Mouse (Mus musculus) frontal cortex, adult (tissue): ENCODE results near the gene Usp36.

ENCODE experiments used
- ATAC-seq: cut with Nextera tagmentation; 2 replicates; pipeline ENCODE4 v1.9.2; 2017; ENCODE audit warnings: mild to moderate bottlenecking, moderate library complexity, mixed read lengths; ENCODE audit not compliant: low TSS enrichment

Gene Usp36

DNA sequence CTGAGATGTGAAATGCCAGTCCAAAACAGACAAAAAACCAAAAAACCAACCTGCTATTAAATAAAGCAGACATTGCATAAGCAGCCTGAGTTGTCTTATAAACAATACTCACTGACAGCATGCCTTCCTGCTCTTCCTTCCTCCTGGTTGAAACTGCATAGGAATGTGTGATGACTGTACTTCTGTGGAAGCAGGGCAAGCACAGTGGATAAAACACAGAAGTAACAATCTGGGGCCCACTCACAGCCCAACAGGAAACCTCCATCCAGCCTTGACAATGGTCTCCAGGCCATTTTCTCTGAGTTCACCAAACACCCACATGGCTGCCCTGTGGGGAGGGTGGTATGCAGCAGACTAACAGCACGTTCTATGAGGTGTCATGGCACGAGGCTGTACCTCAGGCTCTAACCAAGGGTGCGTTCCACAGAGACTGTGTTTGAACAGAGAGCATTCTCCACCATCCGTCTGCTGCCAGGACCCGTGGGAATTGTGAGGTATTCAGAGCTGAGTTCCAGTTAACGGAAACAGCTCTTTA lies 67.6 kb downstream of the Usp36 start:
- ATAC-seq = no peak

DNA sequence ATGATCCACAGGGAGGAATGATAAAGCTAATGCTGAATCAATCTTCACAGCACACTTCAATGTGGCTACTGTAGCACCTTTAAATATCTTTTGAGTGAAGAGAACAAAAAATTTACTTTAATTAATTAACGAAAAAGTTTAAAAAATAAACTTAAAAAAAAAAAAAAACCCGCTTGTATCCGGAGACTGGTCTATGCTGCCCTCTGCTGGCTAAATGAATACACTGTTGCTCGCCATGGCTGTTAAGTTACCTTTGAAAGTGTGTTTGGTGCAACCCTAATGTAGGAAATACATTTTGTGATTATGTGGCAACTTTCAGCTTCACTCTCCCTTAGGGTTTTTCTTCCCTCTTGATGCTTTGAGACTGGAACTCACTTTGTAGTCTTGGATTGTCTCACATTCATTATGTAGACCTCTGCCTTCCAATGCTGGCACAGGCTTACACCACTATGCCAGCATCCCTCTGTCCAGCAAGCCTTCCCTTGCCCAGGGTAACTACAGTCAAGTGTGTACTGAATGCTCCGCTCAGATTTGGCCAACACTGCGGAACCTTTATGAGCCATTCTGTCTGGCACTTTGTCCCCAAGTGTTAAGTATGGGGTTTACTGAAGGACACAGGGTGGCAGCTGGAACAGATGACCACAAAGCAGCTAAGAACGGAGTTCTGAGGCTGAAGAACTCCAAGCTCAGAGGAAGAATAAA lies 69.3 kb downstream of the Usp36 start:
- ATAC-seq = peak; percentile 56; the same call in 1 of the 2 replicates

DNA sequence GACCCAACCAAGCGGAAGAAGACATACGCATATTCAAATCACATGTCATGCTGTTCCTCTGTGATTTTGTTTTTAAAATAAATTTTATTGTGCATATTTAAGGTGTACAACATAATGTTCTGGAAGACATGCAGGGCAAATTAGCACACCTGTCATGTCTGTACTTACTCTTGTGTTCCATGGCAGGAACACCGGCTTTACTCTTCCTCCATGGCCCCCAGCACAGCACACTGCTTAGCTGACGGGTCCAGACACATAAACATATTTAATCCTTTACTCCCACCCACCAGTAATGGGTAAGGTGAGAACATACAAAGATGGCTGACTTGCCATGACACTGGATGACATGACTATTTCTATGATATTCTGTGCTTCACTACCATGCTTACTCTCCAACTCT lies 71.0 kb downstream of the Usp36 start:
- no peak for ATAC-seq

DNA sequence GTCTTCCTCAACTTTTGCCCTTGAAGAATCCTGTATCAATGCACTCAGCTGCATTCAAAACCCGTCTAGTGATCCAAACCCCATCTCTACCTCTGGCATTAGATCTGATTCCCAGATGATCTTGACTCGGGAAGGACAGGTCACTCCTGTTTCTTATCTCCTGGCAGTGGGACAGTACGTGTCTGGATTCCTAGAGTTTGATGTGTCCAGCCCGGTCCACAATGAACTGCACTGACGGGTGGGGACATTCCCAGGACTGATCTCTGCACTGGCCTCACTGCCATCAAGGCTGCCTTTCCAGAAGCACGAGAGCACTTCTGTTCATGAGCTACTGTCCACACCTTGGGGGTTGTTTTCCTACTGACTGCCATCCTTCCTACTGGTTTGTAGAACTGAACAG lies 73.6 kb downstream of the Usp36 start:
- ATAC-seq = no peak

DNA sequence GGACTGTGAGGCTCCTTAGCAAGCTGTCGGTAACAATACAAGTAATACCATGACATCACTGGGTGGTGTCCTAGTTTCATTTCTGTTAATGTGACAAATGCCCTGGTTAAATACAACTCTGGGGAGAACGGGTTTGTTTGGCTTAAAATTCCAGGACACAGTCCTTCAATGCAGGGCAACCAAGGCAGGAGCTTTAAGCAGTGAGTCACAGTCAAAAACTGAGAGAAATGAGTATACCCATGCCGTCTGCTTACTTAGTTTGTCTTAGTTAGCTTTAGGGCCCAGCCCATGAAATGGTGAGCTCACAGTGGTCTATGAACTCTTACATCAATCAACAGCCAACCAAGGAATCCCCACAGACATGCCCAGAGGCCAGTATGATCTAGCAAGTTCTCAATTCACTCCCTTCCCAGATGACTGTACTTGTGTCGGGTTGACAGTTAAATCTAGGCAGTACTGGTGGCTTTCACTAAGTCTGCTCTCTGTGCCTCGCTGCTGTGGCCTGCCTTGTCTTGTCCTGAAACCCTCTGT lies 74.1 kb downstream of the Usp36 start:
- no peak for ATAC-seq

DNA sequence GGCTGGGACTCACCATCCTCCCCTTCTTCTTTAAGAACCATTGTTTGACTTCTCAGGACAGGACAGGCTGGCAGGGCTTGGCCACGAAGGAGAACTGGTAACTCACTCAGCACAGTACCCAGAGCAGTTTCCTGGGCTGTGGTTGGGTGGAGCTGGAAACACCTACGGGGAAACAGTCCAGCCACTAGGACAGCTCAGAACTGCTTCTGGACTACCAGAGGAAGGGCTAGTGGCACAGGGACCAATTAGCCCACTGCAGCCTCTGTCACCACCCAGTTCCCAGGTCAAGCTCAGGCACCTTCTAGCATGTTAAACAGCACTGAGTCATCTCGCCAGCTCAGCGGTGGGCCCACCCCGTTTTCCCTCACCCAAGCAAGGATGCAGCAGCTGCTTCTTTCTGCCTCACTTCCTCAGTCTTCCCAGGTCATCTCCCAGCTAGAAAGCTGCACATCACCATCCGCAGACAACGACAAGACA lies 77.4 kb downstream of the Usp36 start:
- no peak; the same call in 1 of the 2 replicates for ATAC-seq

DNA sequence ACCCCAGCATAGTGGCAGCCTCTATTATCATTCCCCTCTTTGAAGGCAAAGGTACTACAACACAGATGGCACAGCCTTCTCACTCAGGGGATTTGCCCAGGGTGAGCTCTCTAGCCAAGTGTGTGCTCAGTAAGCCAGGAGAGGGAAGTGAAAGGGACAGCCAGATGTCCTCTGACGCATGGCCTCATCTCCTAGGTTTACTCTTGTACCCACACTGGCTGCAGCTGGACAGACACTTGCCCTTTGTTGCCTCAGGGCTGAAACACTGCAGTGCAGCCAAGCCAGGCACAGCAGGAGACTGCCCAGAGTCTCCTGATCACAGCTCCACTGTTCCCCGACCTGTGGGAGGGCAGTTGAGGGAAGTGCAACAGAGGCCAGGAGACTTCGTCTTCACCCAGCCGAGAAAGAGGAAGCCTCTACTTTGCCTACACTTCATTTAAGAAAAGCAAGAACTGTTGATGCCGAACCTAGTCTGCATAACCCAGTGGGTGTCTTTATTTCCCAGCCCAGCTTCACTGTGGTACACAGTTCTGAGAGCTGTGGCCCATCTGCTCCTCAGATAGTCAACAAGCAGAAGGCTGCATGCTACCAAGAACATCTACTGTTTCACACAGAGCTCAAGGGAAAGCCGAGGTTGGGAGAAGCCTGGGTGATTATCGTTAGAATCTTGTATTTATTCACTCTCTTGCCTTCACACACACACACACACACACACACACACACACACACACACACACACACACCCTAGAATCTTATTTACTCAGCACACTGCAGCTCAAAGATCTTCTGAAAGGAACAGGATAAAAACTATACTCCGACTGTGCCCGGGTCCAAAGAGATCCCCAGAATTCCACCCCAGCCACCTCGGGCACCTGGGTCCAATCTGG lies 78.1 kb downstream of the Usp36 start:
- peak; percentile 70 for ATAC-seq

DNA sequence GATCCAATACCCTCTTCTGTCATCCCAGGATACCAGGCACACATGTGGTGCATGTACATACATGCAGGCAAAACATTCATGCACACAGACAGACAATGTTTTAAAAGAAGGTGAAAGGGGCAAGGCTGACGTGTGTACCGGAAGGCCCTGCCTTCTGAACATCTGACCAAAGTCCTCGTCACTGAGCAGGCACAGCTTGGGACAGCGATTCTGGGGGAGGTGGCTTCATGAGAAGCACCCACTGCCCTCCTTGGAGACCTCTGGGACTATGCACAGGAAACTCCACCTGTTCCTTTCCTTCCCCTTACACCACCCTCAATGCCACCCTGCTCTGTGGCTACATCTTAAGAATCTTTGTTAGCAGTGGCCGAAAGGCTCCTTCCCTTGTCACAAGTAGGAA lies 79.1 kb downstream of the Usp36 start:
- ATAC-seq = no peak

DNA sequence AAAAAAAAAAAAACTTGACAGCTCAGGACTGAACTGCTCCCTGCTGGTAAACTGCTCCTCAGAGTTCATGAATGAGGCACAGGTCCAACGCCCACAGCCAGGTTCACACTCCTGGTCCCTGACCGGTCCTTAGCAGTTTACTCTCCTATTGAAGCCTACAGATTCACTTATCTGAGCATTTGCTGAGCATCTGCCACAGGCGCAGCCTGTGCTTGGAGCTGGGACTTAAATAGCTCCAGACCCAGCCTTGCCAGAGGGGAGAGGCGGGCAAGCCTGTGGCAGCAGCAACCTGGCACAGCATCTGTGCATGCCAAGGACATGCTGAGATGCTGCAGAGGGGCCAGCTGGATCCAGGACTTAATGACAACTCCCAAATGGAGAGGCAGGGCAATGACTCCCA lies 79.9 kb downstream of the Usp36 start:
- peak; percentile 58 for ATAC-seq
